Mouse (Mus musculus) limb, embryonic 14.5 days (tissue): ENCODE measurements at regions not wholly inside any gene's neighbourhood (a gene's known extent, or its start where the extent isn't known, plus 50 kb on each side); places are given as distances from the start of the nearest gene placed in this dataset.

Experiments
- ATAC-seq: fragments of 200-750 bp; cut with Nextera tagmentation; 2 replicates; pipeline ENCODE4 v1.8.0; 2017; ENCODE audit warnings: low read depth, moderate number of reproducible peaks, moderate TSS enrichment; ENCODE audit not compliant: low FRiP score
- DNase-seq: peaks from one replicate; pipeline ENCODE4 v3.0.0-alpha.2; 2015; ENCODE audit warnings: low spot score
- H3K27ac ChIP-seq: fragments of 300-500 bp; sonication (generic); replicated peaks from 2 replicates; pipeline ENCODE4 v1.5.1; 2014; ENCODE audit warnings: low read depth, mild to moderate bottlenecking, low read length, moderate library complexity, mixed read lengths
- H3K27me3 ChIP-seq: fragments of 300-500 bp; sonication (generic); 2 replicates; pipeline ENCODE4 v1.6.1; 2014; ENCODE audit warnings: low read length, mixed read lengths; ENCODE audit not compliant: control insufficient read depth, insufficient read depth
- H3K36me3 ChIP-seq: fragments of 300-500 bp; sonication (generic); 2 replicates; pipeline ENCODE4 v1.6.1; 2014; ENCODE audit warnings: mild to moderate bottlenecking, low read length, moderate library complexity, mixed read lengths; ENCODE audit not compliant: control insufficient read depth, insufficient read depth
- H3K4me1 ChIP-seq: fragments of 300-500 bp; sonication (generic); 2 replicates; pipeline ENCODE4 v1.6.1; 2014; ENCODE audit warnings: antibody characterized with exemption, low read length, mixed read lengths; ENCODE audit not compliant: control insufficient read depth, insufficient read depth
- H3K4me2 ChIP-seq: fragments of 300-500 bp; sonication (generic); replicated peaks from 2 replicates; pipeline ENCODE4 v1.6.1; 2014; ENCODE audit warnings: low read depth, mild to moderate bottlenecking, low read length, moderate library complexity; ENCODE audit not compliant: severe bottlenecking
- H3K4me3 ChIP-seq: fragments of 300-500 bp; sonication (generic); replicated peaks from 2 replicates; pipeline ENCODE4 v1.5.1; 2014; ENCODE audit warnings: low read length
- H3K9ac ChIP-seq: fragments of 300-500 bp; sonication (generic); 2 replicates; pipeline ENCODE4 v1.6.1; 2014; ENCODE audit warnings: mild to moderate bottlenecking, low read depth, low read length, moderate library complexity; ENCODE audit not compliant: severe bottlenecking
- H3K9me3 ChIP-seq: fragments of 300-500 bp; sonication (generic); 2 replicates; pipeline ENCODE4 v1.6.1; 2016; ENCODE audit warnings: low read length; ENCODE audit not compliant: control insufficient read depth
- POLR2A ChIP-seq: fragments of 200-500 bp; IDR thresholded peaks from 2 replicates; pipeline ENCODE4 v1.8.0; 2012; ENCODE audit warnings: inconsistent platforms, mild to moderate bottlenecking, moderate library complexity, borderline replicate concordance; ENCODE audit not compliant: insufficient read depth, insufficient read length; ENCODE audit errors: extremely low read depth
- WGBS: fragments of 180-500 bp; shearing (Covaris S2); extraction: QIAGEN DNeasy Blood & Tissue Kit; methylation state at CpG from one replicate; pipeline ENCODE4 v1.1.7; 2014; 5-methylcytosine and 5-hydroxymethylcytosine counted together

DNA sequence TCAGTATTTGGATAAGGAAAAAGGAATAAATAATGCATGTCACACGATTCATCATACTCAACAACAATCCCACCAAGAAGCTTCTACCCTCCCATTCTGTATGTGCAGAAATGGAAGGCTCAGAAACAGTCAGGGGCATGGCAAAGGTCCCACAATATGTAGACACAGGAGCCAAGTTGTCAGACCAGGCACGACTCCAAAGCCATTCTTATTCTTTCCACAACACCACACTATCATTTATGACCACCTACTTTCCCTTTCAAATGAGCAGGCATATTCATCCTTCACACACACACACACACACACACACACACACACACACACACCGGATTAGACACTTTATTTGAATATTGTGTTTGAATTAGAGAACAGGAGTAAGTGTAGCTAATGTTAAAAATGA, 232.0 kb downstream of the Rab28 start:
- no peak overlapping the region for H3K9ac ChIP-seq
- no peak overlapping the region for H3K4me3 ChIP-seq
- H3K4me1 ChIP-seq = no peaks in the 10 kb centered on the region
- H3K9me3 ChIP-seq = no peaks in the 10 kb centered on the region
- no peaks in the 10 kb centered on the region for H3K36me3 ChIP-seq
- H3K27ac ChIP-seq = no peak overlapping the region
- no peak overlapping the region for H3K4me2 ChIP-seq
- no peak for TF ChIP-seq POLR2A
- ATAC-seq (no peak), DNase-seq (no peak)
- WGBS = 82% methylated on average over 3 of the region's 3 CpGs
- H3K27me3 ChIP-seq = no peaks in the 10 kb centered on the region

DNA sequence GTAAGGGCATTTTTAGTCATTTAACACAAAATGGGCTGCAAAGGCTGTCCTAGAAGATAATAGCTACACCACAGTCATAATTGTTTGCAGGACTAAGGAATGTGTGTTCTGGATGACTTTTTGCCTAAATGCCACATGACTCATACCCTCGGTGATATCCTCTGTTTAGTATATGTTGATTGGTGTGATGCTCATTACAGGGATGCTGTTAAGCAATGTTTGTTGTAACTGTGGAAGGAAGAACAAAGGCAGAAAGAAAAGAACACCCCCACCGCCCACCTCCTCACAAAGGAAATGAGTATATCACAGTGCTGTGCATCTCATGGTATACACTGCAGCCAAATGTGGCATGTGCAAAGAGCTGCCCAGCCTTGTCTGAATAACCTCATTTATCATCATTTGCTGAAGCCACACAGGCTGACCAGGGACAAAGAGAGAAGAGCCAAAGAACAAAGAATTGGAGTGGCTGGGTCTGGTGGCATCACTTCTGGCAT, 262.4 kb downstream of the Rab28 start:
- Histone ChIP-seq H3K36me3 (no peaks in the 10 kb centered on the region), H3K9ac (no peak overlapping the region), H3K27ac (no peak overlapping the region), H3K4me3 (no peak overlapping the region), H3K4me1 (no peaks in the 10 kb centered on the region), H3K9me3 (no peaks in the 10 kb centered on the region), H3K27me3 (no peaks in the 10 kb centered on the region), H3K4me2 (no peak overlapping the region)
- ATAC-seq (no peak), DNase-seq (no peak)
- 53% methylated on average over 2 of the region's 2 CpGs for WGBS
- TF ChIP-seq POLR2A = no peak

DNA sequence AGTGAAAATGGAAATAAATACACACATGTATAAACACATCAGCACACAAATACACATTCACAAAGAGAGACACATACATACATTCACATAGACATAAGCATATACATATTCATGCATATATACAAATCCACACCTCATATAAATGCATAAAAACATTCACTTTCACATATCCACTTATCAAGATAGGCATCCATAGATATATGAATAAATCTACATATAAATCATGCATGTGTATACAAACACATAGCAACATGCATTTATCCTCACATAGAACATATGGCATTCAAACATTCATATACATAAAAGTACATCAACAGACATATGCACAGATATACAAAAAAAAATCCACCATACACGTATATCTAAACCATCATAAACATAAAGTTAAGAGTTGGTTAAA, 266.9 kb downstream of the Rab28 start:
- Histone ChIP-seq H3K36me3 (no peaks in the 10 kb centered on the region), H3K4me3 (no peak overlapping the region), H3K9ac (no peak overlapping the region), H3K4me1 (no peaks in the 10 kb centered on the region), H3K4me2 (no peak overlapping the region), H3K27ac (no peak overlapping the region), H3K27me3 (no peaks in the 10 kb centered on the region), H3K9me3 (no peaks in the 10 kb centered on the region)
- ATAC-seq (no peak), DNase-seq (no peak)
- TF ChIP-seq POLR2A = no peak
- WGBS = 55% methylated on average over 1 of the region's 1 CpGs

DNA sequence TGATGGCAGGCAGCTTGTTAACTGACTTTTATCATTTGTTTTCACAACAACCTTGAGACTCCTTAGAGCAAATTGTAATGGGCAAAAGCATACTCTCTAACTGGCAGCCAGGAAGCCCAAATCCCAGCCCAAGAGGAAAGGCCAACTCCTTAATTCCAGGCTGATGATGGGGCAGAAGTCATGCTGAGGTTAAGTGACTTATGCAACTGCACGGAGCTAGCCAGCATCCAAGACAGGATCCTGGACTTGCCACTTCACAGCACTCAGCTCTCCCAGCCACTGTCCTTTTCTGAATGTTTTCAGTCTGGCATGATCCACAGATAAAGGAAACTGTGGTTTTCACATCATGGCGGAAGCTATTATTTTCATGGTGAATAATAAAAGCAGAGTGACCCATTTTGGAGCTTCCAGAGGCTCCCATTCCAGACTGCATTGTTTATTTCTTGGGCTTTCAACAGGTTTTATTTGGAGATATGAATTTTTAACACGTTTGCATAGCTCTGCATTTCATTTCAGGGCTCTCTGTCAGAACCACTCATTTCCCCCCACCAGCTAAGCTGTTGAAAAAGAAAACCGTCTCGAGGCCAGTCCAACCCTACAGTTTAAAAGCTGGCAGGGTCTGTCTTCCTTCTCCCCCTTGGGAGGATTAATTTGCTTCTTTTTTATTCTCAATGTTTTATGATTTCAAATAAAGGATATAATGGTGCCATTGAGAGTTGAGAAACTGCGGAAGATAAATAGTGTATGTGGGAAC, 288.7 kb downstream of the Rab28 start:
- no peak overlapping the region for H3K27ac ChIP-seq

DNA sequence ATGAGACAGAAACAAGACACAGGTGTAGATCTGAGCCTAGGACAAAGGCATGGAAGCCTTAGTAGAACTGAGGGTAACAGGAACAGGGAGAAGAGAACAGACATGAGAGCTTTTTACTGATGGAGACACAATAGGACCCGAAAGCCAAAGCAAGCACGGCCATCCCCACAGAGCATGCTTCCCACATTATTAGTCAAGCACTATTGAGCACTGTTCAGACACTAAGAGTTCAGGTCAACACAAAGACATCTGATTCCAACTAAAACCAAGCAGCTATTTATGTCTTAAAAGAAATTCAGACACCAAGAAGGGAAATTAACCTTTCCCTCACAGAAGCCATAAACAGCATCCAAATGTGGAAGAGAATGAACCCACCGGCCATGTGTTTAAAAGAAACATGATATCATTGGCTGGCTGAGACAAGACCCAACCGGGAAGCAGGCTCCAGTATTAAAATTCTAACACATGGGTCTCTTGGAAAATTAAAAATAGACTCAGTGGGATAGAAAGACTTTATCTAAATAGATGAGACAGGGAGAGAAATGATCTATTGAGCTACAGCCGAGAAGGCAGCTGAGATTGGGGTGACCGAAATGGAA, 298.8 kb downstream of the Rab28 start:
- peaks cover 8% of the 10 kb centered on the region; the same call in 1 of the 2 replicates for H3K4me1 ChIP-seq
- H3K27ac ChIP-seq = no peak overlapping the region
- WGBS = 48% methylated on average over 6 of the region's 6 CpGs
- no peaks in the 10 kb centered on the region for H3K36me3 ChIP-seq
- peak; percentile 81 for ATAC-seq
- no peak overlapping the region for H3K4me3 ChIP-seq
- no peak for DNase-seq
- no peaks in the 10 kb centered on the region for H3K27me3 ChIP-seq
- H3K9me3 ChIP-seq = no peaks in the 10 kb centered on the region
- TF ChIP-seq POLR2A = no peak
- no peak overlapping the region for H3K4me2 ChIP-seq
- H3K9ac ChIP-seq = no peak overlapping the region

More for the DNA sequence above, 288.7 kb downstream of the Rab28 start:
- WGBS = 38% methylated on average over 6 of the region's 6 CpGs
- Histone ChIP-seq H3K36me3 (no peaks in the 10 kb centered on the region), H3K4me2 (no peak overlapping the region), H3K27me3 (no peaks in the 10 kb centered on the region), H3K9ac (no peak overlapping the region), H3K9me3 (no peaks in the 10 kb centered on the region), H3K4me3 (no peak overlapping the region), H3K4me1 (peaks cover 7% of the 10 kb centered on the region; the same call in 1 of the 2 replicates)
- peak; percentile 57; the same call in 1 of the 2 replicates for ATAC-seq
- DNase-seq = peak; percentile 43
- TF ChIP-seq POLR2A = no peak
